Mouse (Mus musculus) cerebellum, adult 8-10 months (tissue): Measurements from ENCODE around the gene Olfr541.
"Not testable (repeated sequence)": the region's sequence is repeated elsewhere in the genome, so short reads cannot be mapped to it uniquely, and the experiment has no call there.

ENCODE experiments used
- DNase-seq: peaks from one replicate; pipeline ENCODE4 v3.0.0; 2022

The Olfr541 gene

GRCm38 (mm10) chr7:140696967-140697366, at the start of gene Olfr541:
Gene Olfr541, plus strand, starts transcription at chr7:140697267.
- no peak for DNase-seq

GRCm38 (mm10) chr7:140659630-140660029, 37.4 kb upstream of the Olfr541 start, which contains the start of gene Olfr539:
Gene Olfr539, plus strand, starts transcription at chr7:140659930.
- no peak for DNase-seq

- DNase-seq: not testable (repeated sequence)
Measured at GRCm38 (mm10) chr7:140670693-140671092, 26.4 kb upstream of the Olfr541 start.

- no peak for DNase-seq
Measured at GRCm38 (mm10) chr7:140675863-140676262, 21.2 kb upstream of the Olfr541 start.

GRCm38 (mm10) chr7:140679591-140679990, 17.5 kb upstream of the Olfr541 start:
- DNase-seq: not testable (repeated sequence)

GRCm38 (mm10) chr7:140681651-140682050, 15.4 kb upstream of the Olfr541 start, which contains the start of gene Olfr45:
Gene Olfr45, plus strand, starts transcription at chr7:140681951.
- no peak for DNase-seq

GRCm38 (mm10) chr7:140706348-140706747, 9.3 kb downstream of the Olfr541 start:
- DNase-seq: no peak

GRCm38 (mm10) chr7:140707536-140708284, 10.6 kb downstream of the Olfr541 start:
- no peak for DNase-seq

GRCm38 (mm10) chr7:140717155-140718055, 20.3 kb downstream of the Olfr541 start:
- DNase-seq: no peak

GRCm38 (mm10) chr7:140721095-140721494, 24.0 kb downstream of the Olfr541 start:
- DNase-seq: no peak

GRCm38 (mm10) chr7:140725558-140725957, 28.5 kb downstream of the Olfr541 start:
- no peak for DNase-seq

GRCm38 (mm10) chr7:140733162-140733561, 36.1 kb downstream of the Olfr541 start:
- no peak for DNase-seq

GRCm38 (mm10) chr7:140747402-140747801, 50.3 kb downstream of the Olfr541 start:
- DNase-seq: no peak

- DNase-seq: no peak
Measured at GRCm38 (mm10) chr7:140748116-140748826, 51.2 kb downstream of the Olfr541 start.

GRCm38 (mm10) chr7:140748827-140749160, 51.7 kb downstream of the Olfr541 start:
- no peak for DNase-seq

GRCm38 (mm10) chr7:140754556-140754955, 57.5 kb downstream of the Olfr541 start:
- DNase-seq: no peak
